Mouse (Mus musculus) A20 (cell line): ENCODE measurements around the gene Gm17361.
"Not testable (repeated sequence)": the region's sequence is repeated elsewhere in the genome, so short reads cannot be mapped to it uniquely, and the experiment has no call there.

Source experiments
- DNase-seq: peaks from one replicate; pipeline ENCODE4 v3.0.0-alpha.2; 2011; ENCODE audit warnings: low read depth, low spot score

Gene Gm17361

GRCm38 (mm10) chrX:125003863-125004262 is at the start of gene Gm17361:
TSS of gene Gm17361 (plus strand) at chrX:125004163.
- not testable (repeated sequence) for DNase-seq
